Mouse (Mus musculus): ENCODE data around the gene Cmtm4. TPM values are rescaled to one million over a fixed set of nuclear protein-coding genes. Genes with fewer than 3 reads are reported as not detected.

Gene Cmtm4
- total and polyA plus RNA-seq, 3 experiments = 6.5 to 31.1 (median 12.0) TPM

DNA sequence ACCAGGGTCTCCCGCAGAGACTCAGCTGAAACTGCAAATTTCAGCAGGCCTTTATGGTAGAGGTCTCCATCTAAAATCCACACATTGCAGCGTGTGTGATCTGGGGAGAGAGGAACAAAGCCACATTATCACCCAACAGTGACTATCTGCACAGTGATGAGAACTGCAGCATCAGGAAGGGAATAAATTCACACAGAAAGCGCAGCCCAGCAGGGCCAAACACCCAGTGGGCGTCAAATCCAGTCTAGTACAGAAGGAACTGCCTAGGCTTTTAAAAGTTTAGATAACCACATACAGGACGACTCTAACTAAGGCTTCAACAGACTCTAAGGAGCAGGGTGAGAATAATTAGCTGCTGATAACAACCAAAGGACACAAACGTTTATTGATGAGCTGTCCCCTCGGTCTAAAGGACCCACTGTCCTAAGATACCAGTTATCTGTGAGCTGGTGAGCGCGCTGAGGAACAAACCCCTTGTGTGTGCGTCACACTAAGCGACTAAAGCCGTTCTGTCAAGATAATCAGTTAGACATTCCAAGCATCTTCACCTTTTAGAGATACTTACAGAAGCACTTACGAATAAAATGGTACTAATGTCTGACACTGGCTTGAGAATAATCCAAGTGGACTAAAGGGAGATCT lies 42.0 kb upstream of the Cmtm4 start:
- DNase-seq (ENCODE audit: low read depth, low spot score) = no peak
- Histone ChIP-seq H3K36me3 (ENCODE audit: control insufficient read depth in 1 of 2, insufficient read depth in 2 of 2, low read length in 2 of 2) (peaks cover 25 to 27% of the 10 kb centered on the region in 2 experiments), H3K27ac (ENCODE audit: control insufficient read depth, low read depth, low read length) (no peak overlapping the region), H3K9me3 (replicated peaks; ENCODE audit: insufficient read depth, low read length) (no peaks in the 10 kb centered on the region), H3K9ac (ENCODE audit: control insufficient read depth, low read depth, low read length, poor library complexity, severe bottlenecking) (no peak overlapping the region), H3K79me2 (ENCODE audit: control insufficient read depth, insufficient read depth, low read length, poor library complexity) (peaks cover 24% of the 10 kb centered on the region), H3K4me1 (ENCODE audit: control insufficient read depth in 1 of 2, insufficient read depth in 2 of 2, low read length in 2 of 2) (peaks cover 6 to 37% of the 10 kb centered on the region in 2 experiments), H3K4me3 (ENCODE audit: control insufficient read depth in 1 of 2, insufficient read depth in 1 of 2, low read depth in 2 of 2, low read length in 2 of 2) (no peak overlapping the region), H3K27me3 (ENCODE audit: control insufficient read depth in 1 of 2, insufficient read depth in 2 of 2, low read length in 2 of 2) (no peaks in the 10 kb centered on the region)
- TF ChIP-seq ETS1 (IDR thresholded peaks at IDR 0.05; ENCODE audit: low read depth, low read length) (no peak), MYB (IDR thresholded peaks at IDR 0.05; ENCODE audit: low read depth, low read length) (no peak), TBP (IDR thresholded peaks at IDR 0.05; ENCODE audit: low read depth, low read length) (no peak), RCOR1 (IDR thresholded peaks at IDR 0.05; ENCODE audit: low read depth, low read length) (no peak), MYC (IDR thresholded peaks at IDR 0.05; ENCODE audit: low read depth, low read length) (no peak), MEF2A (IDR thresholded peaks at IDR 0.05; ENCODE audit: extremely low read depth, insufficient replicate concordance, low read depth, low read length, poor library complexity, severe bottlenecking) (no peak), RAD21 (IDR thresholded peaks at IDR 0.05; ENCODE audit: low read depth, low read length) (no peak), E2F4 (IDR thresholded peaks at IDR 0.05; ENCODE audit: borderline replicate concordance, low read depth, low read length) (no peak), USF2 (IDR thresholded peaks at IDR 0.05; ENCODE audit: borderline replicate concordance in 1 of 2, insufficient read depth in 1 of 2, low read depth in 1 of 2, low read length in 2 of 2) (no peak), EP300 (IDR thresholded peaks at IDR 0.05; ENCODE audit: low read depth in 1 of 2, low read length in 2 of 2) (no peak), MXI1 (IDR thresholded peaks at IDR 0.05; ENCODE audit: low read depth, low read length) (no peak), ZKSCAN1 (IDR thresholded peaks at IDR 0.05; ENCODE audit: low read depth, low read length) (no peak), NELFE (IDR thresholded peaks at IDR 0.05; ENCODE audit: low read depth, low read length) (no peak), ELF1 (IDR thresholded peaks at IDR 0.05; ENCODE audit: low read depth, low read length) (no peak), USF1 (IDR thresholded peaks at IDR 0.05; ENCODE audit: low read depth, low read length) (no peak), ZNF384 (IDR thresholded peaks at IDR 0.05; ENCODE audit: low read depth, low read length) (no peak), BHLHE40 (IDR thresholded peaks at IDR 0.05; ENCODE audit: borderline replicate concordance, low read depth, low read length) (no peak), POLR2AphosphoS2 (IDR thresholded peaks at IDR 0.05; ENCODE audit: low read length) (no peak)

DNA sequence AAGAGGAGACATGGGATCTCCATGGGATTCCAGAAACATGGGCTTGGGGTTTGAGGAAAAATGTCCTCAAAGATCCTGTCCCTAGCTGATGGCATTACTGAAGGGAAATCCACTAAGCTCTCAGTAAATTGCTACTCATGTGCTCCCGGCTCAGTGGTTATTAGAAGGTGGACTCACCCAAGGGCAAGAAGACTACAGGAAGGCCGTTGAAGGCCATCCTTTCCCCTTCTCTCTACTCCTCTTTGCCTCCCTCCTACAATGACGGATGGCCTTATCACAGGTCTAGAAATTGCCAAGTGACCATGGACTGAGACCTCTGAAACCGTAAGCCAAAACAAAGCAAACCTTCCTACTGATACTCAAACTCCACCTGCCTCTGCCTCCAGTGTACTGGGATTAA lies 41.0 kb upstream of the Cmtm4 start:
- H3K4me1 ChIP-seq (ENCODE audit: control insufficient read depth in 1 of 2, insufficient read depth in 2 of 2, low read length in 2 of 2) = peaks cover 6 to 34% of the 10 kb centered on the region in 2 experiments
- H3K36me3 ChIP-seq (ENCODE audit: control insufficient read depth in 1 of 2, insufficient read depth in 2 of 2, low read length in 2 of 2) = peaks cover 27 to 32% of the 10 kb centered on the region in 2 experiments
- H3K9ac ChIP-seq (ENCODE audit: control insufficient read depth, low read depth, low read length, poor library complexity, severe bottlenecking) = peak overlapping the region; percentile 34; the same call in 1 of the 2 replicates
- TF ChIP-seq ZC3H11A (IDR thresholded peaks at IDR 0.05; ENCODE audit: low read depth, low read length) = no peak
- no peak for TF ChIP-seq TAL1 (IDR thresholded peaks at IDR 0.05; ENCODE audit: low read length)
- TF ChIP-seq NELFE (IDR thresholded peaks at IDR 0.05; ENCODE audit: low read depth, low read length) = no peak
- TF ChIP-seq RCOR1 (IDR thresholded peaks at IDR 0.05; ENCODE audit: low read depth, low read length) = no peak
- TF ChIP-seq CHD1 (IDR thresholded peaks at IDR 0.05; ENCODE audit: low read depth, low read length) = no peak
- no peak for TF ChIP-seq ZNF384 (IDR thresholded peaks at IDR 0.05; ENCODE audit: low read depth, low read length)
- no peak for TF ChIP-seq GABPA (IDR thresholded peaks at IDR 0.05; ENCODE audit: low read depth, low read length)
- TF ChIP-seq ELF1 (IDR thresholded peaks at IDR 0.05; ENCODE audit: low read depth, low read length) = no peak
- no peak for TF ChIP-seq MAZ (IDR thresholded peaks at IDR 0.05; ENCODE audit: low read depth, low read length)
- TF ChIP-seq CTCF (IDR thresholded peaks at IDR 0.05 in 2 of 3, conservative IDR thresholded peaks at IDR 0.05 in 1 of 3; ENCODE audit: control insufficient read depth in 1 of 3, insufficient read depth in 1 of 3, low read depth in 2 of 3, low read length in 3 of 3, poor library complexity in 1 of 3, severe bottlenecking in 1 of 3) = no peak
- no peak for TF ChIP-seq POLR2AphosphoS2 (IDR thresholded peaks at IDR 0.05; ENCODE audit: low read length)
- TF ChIP-seq MXI1 (IDR thresholded peaks at IDR 0.05; ENCODE audit: low read depth, low read length) = no peak
- no peak overlapping the region for H3K4me3 ChIP-seq (ENCODE audit: control insufficient read depth in 1 of 2, insufficient read depth in 1 of 2, low read depth in 2 of 2, low read length in 2 of 2)
- H3K79me2 ChIP-seq (ENCODE audit: control insufficient read depth, insufficient read depth, low read length, poor library complexity) = peaks cover 14% of the 10 kb centered on the region
- peak overlapping the region; percentile 74 for H3K27ac ChIP-seq (ENCODE audit: control insufficient read depth, low read depth, low read length)
- H3K9me3 ChIP-seq (replicated peaks; ENCODE audit: insufficient read depth, low read length) = no peaks in the 10 kb centered on the region
- H3K27me3 ChIP-seq (ENCODE audit: control insufficient read depth in 1 of 2, insufficient read depth in 2 of 2, low read length in 2 of 2) = no peaks in the 10 kb centered on the region
- no peak for DNase-seq (ENCODE audit: low read depth, low spot score)
